Mouse (Mus musculus) testis, postnatal 10 days (tissue): ENCODE results near the gene Rrp36.

Source experiments
- DNase-seq: peaks from one replicate; pipeline ENCODE4 v3.0.0; 2021; ENCODE audit warnings: low spot score

Rrp36 gene

DNA sequence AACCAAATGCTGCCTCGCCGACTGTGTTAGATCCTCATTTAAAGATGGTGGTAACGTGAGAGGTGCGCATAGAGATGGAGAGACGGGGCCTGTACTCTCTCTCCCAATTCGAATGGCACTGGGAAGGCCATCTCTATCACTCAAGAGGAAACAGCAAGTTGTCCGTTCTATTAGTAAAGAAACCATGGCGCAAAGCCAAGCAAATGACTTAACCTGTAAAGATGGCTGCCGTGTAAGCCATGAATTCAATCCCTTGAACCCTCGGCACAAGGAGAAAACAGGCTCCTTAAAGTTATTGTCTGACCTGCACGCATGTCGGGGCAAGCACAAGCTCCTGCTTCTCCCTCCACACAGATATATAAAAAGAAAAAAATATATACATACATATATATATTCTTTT lies 56.4 kb downstream of the Rrp36 start:
- DNase-seq: no peak
